Mouse (Mus musculus): ENCODE measurements around the gene Ak9.

Ak9 gene

DNA sequence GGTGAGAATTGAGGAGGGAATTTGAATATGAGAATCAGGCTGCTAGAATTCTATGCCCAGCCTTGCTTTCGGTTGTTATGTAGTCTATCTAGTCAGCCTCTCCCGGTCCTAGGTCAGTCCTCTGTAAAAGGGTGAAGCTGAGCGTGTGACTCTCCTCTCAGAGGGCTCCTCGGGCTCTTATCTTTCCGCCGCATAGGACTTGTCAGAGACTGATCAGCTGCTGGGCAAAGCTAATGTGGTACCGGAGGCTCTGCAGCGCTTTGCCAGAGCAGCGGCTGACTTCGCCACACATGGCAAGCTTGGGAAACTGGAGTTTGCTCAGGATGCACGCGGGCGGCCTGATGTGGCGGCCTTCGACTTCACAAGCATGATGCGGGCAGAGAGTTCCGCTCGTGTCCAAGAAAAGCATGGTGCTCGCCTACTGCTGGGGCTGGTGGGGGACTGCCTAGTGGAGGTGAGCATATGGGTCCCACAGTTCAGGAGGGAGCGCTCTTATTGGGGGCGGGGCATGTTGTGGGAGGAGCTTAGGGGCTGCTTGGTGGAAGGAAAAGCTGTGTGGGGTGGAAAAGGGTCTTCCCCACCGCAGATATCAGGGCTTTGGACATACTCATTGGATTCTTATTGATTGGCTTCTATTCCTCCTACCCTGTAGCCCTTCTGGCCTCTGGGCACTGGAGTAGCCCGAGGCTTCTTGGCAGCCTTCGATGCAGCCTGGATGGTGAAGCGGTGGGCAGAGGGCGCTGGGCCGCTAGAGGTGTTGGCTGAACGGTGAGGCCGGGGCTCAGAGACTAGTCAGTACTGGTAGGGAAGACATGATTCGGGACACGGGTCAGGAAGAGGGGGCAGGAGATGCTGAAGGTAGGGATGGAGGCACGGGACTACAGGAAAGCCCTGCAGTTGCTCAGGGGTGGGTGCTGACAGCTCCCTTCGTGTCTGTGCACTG, 177.4 kb downstream of the Ak9 start:
- in situ Hi-C loops (cut with MboI, MseI), result no loop called here

DNA sequence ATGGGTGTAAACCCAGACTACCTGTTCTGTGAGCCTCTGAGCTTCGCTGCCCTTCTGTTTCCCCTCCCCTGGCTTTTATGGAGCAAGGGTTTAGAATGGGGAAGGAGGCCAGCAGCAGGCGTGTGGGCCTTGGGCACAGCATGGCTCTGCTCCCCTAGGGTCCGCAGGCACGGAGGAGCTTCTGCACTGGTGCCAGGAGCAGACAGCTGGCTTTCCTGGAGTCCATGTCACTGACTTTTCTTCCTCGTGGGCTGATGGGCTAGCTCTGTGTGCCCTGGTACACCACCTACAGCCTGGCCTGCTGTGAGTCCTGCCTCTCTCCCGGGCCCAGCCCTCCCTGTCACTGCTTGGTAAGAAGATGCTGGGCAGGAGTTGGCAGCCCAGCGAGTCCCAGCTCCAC, 178.7 kb downstream of the Ak9 start:
- in situ Hi-C loops (cut with MboI, MseI), result no loop called here
